Mouse (Mus musculus): ENCODE data around the gene Hrc. TPM values are rescaled to one million over a fixed set of nuclear protein-coding genes. Genes with fewer than 3 reads are reported as not detected.

Gene Hrc
- polyA plus RNA-seq, 1 experiment from 2014 or later: 0.76 TPM

DNA sequence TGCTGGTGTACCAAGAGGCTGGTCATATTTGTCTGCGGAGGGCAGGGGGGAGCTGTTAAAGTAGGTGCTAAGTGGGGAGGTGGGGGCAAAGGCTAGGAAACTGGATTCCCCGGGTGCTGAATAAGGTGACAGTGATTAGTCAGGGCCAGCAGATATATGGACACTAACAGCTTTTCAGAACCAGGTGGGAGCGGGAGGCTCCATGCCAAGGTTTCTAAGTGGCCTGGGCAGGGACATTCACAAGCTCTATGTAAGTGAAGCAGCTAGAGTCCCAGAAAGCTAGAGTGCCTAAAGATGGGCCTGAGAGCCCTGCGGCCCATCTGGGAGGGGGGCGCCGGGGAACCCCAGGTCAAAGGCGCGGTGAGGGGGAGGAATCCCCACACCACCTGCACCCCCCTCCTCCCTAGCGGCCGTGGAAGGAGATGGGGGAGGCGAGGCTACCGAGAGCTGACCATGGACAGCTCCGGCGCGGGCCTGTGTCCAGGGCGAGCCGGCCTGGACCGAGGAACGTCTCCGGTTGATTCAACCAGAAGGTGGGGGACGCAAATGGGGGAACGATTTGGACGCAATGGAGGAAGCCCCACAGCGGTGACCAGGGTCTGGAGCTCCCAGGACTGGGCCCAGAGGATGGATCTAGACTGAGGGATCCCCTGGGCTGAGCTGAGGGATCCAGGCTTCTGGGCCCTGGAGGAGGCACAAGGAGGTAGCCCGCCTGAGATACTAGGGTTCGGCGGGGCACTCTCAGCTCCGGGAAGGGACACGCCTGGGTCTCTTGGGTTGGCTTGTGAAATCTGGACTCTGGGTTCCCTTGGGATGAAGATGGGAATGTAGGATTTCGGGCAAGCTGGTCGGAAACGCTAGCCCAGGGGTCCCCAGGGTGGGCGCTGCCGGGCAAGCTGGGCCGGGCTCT lies 30.9 kb downstream of the Hrc start:
- 5% methylated on average over 31 of the region's 35 CpGs for WGBS
- Histone ChIP-seq H3K4me3 (ENCODE audit: low read depth, low read length) (peak overlapping the region; percentile 56), H3K27ac (ENCODE audit: low read depth, low read length) (no peak overlapping the region), H3K4me1 (replicated peaks; ENCODE audit: control insufficient read depth, insufficient read depth, low read length) (peaks cover 4% of the 10 kb centered on the region; the same call in 1 of the 2 replicates), H3K36me3 (ENCODE audit: control insufficient read depth, insufficient read depth) (no peaks in the 10 kb centered on the region), H3K9ac (ENCODE audit: low read depth, low read length) (peak overlapping the region; percentile 51; the same call in 1 of the 2 replicates), H3K9me3 (ENCODE audit: control insufficient read depth) (no peaks in the 10 kb centered on the region), H3K27me3 (replicated peaks; ENCODE audit: control insufficient read depth, insufficient read depth, low read length) (peaks cover 52% of the 10 kb centered on the region), H3K4me2 (replicated peaks; ENCODE audit: low read depth) (peak overlapping the region; percentile 99)
- peak; percentile 23 for TF ChIP-seq CTCF (IDR thresholded peaks at IDR 0.05; ENCODE audit: low read depth)
- ATAC-seq: no peak

GRCm38 (mm10) chr7:45366652-45367019 lies 31.5 kb downstream of the Hrc start, which contains the start of gene Ppfia3:
Ppfia3 (minus strand) TSS chr7:45367019.
- Histone ChIP-seq H3K9ac (ENCODE audit: low read depth, low read length) (peak within 1 kb of the TSS; percentile 51), H3K27me3 (replicated peaks; ENCODE audit: control insufficient read depth, insufficient read depth, low read length) (peaks cover 46% of the 10 kb centered on the region), H3K36me3 (ENCODE audit: control insufficient read depth, insufficient read depth) (no peaks in the 10 kb centered on the region), H3K4me2 (replicated peaks; ENCODE audit: low read depth) (peak within 1 kb of the TSS; percentile 99), H3K9me3 (ENCODE audit: control insufficient read depth) (no peaks in the 10 kb centered on the region), H3K4me3 (ENCODE audit: low read depth, low read length) (peak within 1 kb of the TSS; percentile 56), H3K4me1 (replicated peaks; ENCODE audit: control insufficient read depth, insufficient read depth, low read length) (peaks cover 4% of the 10 kb centered on the region; the same call in 1 of the 2 replicates), H3K27ac (ENCODE audit: low read depth, low read length) (peak within 1 kb of the TSS; percentile 46)
- no peak for ATAC-seq
- WGBS: 0% methylated on average over 22 of the region's 26 CpGs
- TF ChIP-seq CTCF (IDR thresholded peaks at IDR 0.05; ENCODE audit: low read depth): no peak

- peaks cover 4% of the 10 kb centered on the region; the same call in 1 of the 2 replicates for H3K4me1 ChIP-seq (replicated peaks; ENCODE audit: control insufficient read depth, insufficient read depth, low read length)
- H3K36me3 ChIP-seq (ENCODE audit: control insufficient read depth, insufficient read depth): no peaks in the 10 kb centered on the region
- H3K4me3 ChIP-seq (ENCODE audit: low read depth, low read length): peak overlapping the region; percentile 56
- H3K4me2 ChIP-seq (replicated peaks; ENCODE audit: low read depth): peak overlapping the region; percentile 99
- under 1% methylated on average over 69 of the region's 70 CpGs for WGBS
- peaks cover 40% of the 10 kb centered on the region for H3K27me3 ChIP-seq (replicated peaks; ENCODE audit: control insufficient read depth, insufficient read depth, low read length)
- TF ChIP-seq CTCF (IDR thresholded peaks at IDR 0.05; ENCODE audit: low read depth): peak; percentile 85
- no peaks in the 10 kb centered on the region for H3K9me3 ChIP-seq (ENCODE audit: control insufficient read depth)
- H3K27ac ChIP-seq (ENCODE audit: low read depth, low read length): peak overlapping the region; percentile 46
- ATAC-seq: peak; percentile 86
- peak overlapping the region; percentile 34 for H3K9ac ChIP-seq (ENCODE audit: low read depth, low read length)
These were observed 32.2 kb downstream of the Hrc start for GRCm38 (mm10) chr7:45367020-45367880.

- no peak overlapping the region for H3K4me3 ChIP-seq (ENCODE audit: low read depth, low read length)
- peaks cover 4% of the 10 kb centered on the region; the same call in 1 of the 2 replicates for H3K4me1 ChIP-seq (replicated peaks; ENCODE audit: control insufficient read depth, insufficient read depth, low read length)
- WGBS: 90% methylated on average over 15 of the region's 15 CpGs
- ATAC-seq: no peak
- no peaks in the 10 kb centered on the region for H3K36me3 ChIP-seq (ENCODE audit: control insufficient read depth, insufficient read depth)
- TF ChIP-seq CTCF (IDR thresholded peaks at IDR 0.05; ENCODE audit: low read depth): no peak
- peak overlapping the region; percentile 17; the same call in 1 of the 2 replicates for H3K9ac ChIP-seq (ENCODE audit: low read depth, low read length)
- peak overlapping the region; percentile 99; the same call in 1 of the 2 replicates for H3K4me2 ChIP-seq (replicated peaks; ENCODE audit: low read depth)
- peaks cover 34% of the 10 kb centered on the region for H3K27me3 ChIP-seq (replicated peaks; ENCODE audit: control insufficient read depth, insufficient read depth, low read length)
- no peak overlapping the region for H3K27ac ChIP-seq (ENCODE audit: low read depth, low read length)
- H3K9me3 ChIP-seq (ENCODE audit: control insufficient read depth): no peaks in the 10 kb centered on the region
These were observed 33.1 kb downstream of the Hrc start for GRCm38 (mm10) chr7:45368178-45368577.

DNA sequence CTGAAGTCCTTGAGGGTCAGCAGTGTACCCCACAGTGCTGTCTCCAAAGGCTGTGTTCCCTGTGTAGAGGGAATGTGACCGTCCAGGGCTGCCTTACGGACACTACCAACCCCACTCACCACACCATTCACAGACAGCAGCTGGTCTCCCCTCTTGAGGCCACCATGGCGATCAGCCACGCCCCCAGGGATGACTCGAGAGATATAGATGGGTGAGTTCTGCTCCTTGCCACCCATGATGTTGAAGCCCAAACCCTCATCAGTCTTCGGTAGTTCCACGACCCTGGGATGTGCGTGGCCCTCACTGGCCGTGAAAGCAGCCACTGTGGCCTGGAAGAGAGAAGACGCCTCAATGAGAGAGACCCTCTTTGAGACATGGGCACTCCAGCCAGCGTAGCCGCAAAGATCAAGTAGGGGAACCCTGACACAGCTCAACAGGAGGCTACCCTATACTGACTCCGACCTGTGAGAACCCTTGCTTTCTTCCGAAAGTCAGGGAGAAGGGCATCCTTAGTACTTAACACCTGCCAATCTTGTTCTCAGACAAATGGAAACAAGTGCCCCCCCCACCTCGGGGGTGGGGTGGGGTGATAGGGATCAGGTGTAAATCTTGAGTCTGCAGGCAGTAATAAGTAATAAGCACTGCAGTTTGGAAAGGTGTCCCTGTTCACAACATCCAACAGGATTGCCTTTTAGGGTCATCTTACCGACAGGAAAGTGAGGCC lies 34.1 kb downstream of the Hrc start:
- 78% methylated on average over 16 of the region's 16 CpGs for WGBS
- no peak overlapping the region for H3K27ac ChIP-seq (ENCODE audit: low read depth, low read length)
- peaks cover 4% of the 10 kb centered on the region; the same call in 1 of the 2 replicates for H3K4me1 ChIP-seq (replicated peaks; ENCODE audit: control insufficient read depth, insufficient read depth, low read length)
- peak overlapping the region; percentile 98; the same call in 1 of the 2 replicates for H3K4me2 ChIP-seq (replicated peaks; ENCODE audit: low read depth)
- no peak for ATAC-seq
- H3K4me3 ChIP-seq (ENCODE audit: low read depth, low read length): 0 out of 2 replicates have a peak overlapping the region, but pooled peaks have one; percentile 53
- peaks cover 3% of the 10 kb centered on the region; the same call in 1 of the 2 replicates for H3K36me3 ChIP-seq (ENCODE audit: control insufficient read depth, insufficient read depth)
- peaks cover 31% of the 10 kb centered on the region for H3K27me3 ChIP-seq (replicated peaks; ENCODE audit: control insufficient read depth, insufficient read depth, low read length)
- H3K9ac ChIP-seq (ENCODE audit: low read depth, low read length): no peak overlapping the region
- TF ChIP-seq CTCF (IDR thresholded peaks at IDR 0.05; ENCODE audit: low read depth): no peak
- no peaks in the 10 kb centered on the region for H3K9me3 ChIP-seq (ENCODE audit: control insufficient read depth)

All from intestine, postnatal 0 days (tissue).